Mouse (Mus musculus) intestine, postnatal 0 days (tissue): ENCODE measurements at regions not wholly inside any gene's neighbourhood (a gene's known extent, or its start where the extent isn't known, plus 50 kb on each side); places are given as distances from the start of the nearest gene placed in this dataset.
A peak's percentile ranks its signal among the peaks of the same experiment; 100 is the strongest.
"Not testable (repeated sequence)": the region's sequence is repeated elsewhere in the genome, so short reads cannot be mapped to it uniquely, and the experiment has no call there.

Source experiments
- ATAC-seq: fragments of 200-750 bp; cut with Nextera tagmentation; 2 replicates; pipeline ENCODE4 v1.8.0; 2017; ENCODE audit warnings: mild to moderate bottlenecking, moderate TSS enrichment, moderate library complexity
- H3K27ac ChIP-seq: fragments of 300-500 bp; sonication (generic); 2 replicates; pipeline ENCODE4 v1.5.1; 2014; ENCODE audit warnings: mild to moderate bottlenecking, low read depth, low read length, moderate library complexity
- H3K27me3 ChIP-seq: fragments of 300-500 bp; sonication (generic); replicated peaks from 2 replicates; pipeline ENCODE4 v1.6.1; 2014; ENCODE audit warnings: low read length, mixed read lengths; ENCODE audit not compliant: control insufficient read depth, insufficient read depth
- H3K36me3 ChIP-seq: fragments of 300-500 bp; sonication (generic); 2 replicates; pipeline ENCODE4 v1.6.1; 2014; ENCODE audit warnings: mild to moderate bottlenecking, moderate library complexity; ENCODE audit not compliant: control insufficient read depth, insufficient read depth
- H3K4me1 ChIP-seq: fragments of 300-500 bp; sonication (generic); replicated peaks from 2 replicates; pipeline ENCODE4 v1.6.1; 2014; ENCODE audit warnings: antibody characterized with exemption, low read length, mixed read lengths; ENCODE audit not compliant: control insufficient read depth, insufficient read depth
- H3K4me2 ChIP-seq: fragments of 300-500 bp; sonication (generic); replicated peaks from 2 replicates; pipeline ENCODE4 v1.6.1; 2014; ENCODE audit warnings: low read depth, mild to moderate bottlenecking, moderate library complexity
- H3K4me3 ChIP-seq: fragments of 300-500 bp; sonication (generic); 2 replicates; pipeline ENCODE4 v1.5.1; 2014; ENCODE audit warnings: low read depth, low read length
- H3K9ac ChIP-seq: fragments of 300-500 bp; sonication (generic); 2 replicates; pipeline ENCODE4 v1.6.1; 2014; ENCODE audit warnings: mild to moderate bottlenecking, low read depth, low read length
- H3K9me3 ChIP-seq: fragments of 300-500 bp; sonication (generic); 2 replicates; pipeline ENCODE4 v1.6.1; 2016; ENCODE audit warnings: mixed run types; ENCODE audit not compliant: control insufficient read depth
- CTCF ChIP-seq: sonication (generic); IDR thresholded peaks from 2 replicates; pipeline ENCODE4 v1.5.1; 2016; ENCODE audit warnings: low read depth, mild to moderate bottlenecking, control low read depth, antibody characterized with exemption, moderate library complexity
- WGBS: fragments of 180-500 bp; shearing (Covaris S2); extraction: QIAGEN DNeasy Blood & Tissue Kit; methylation state at CpG from one replicate; pipeline ENCODE4 v1.1.7; 2014; 5-methylcytosine and 5-hydroxymethylcytosine counted together

GRCm38 (mm10) chr17:91274378-91274777 is 181.5 kb upstream of the Nrxn1 start:
- no peaks in the 10 kb centered on the region for H3K9me3 ChIP-seq
- no peak for TF ChIP-seq CTCF

GRCm38 (mm10) chr17:91238719-91239118 is 145.8 kb upstream of the Nrxn1 start:
- no peak overlapping the region for H3K27ac ChIP-seq
- H3K27me3 ChIP-seq: no peaks in the 10 kb centered on the region
- no peak for TF ChIP-seq CTCF
- WGBS: 32% methylated on average over 2 of the region's 2 CpGs
- no peaks in the 10 kb centered on the region for H3K4me1 ChIP-seq
- H3K9me3 ChIP-seq: no peaks in the 10 kb centered on the region
- no peaks in the 10 kb centered on the region for H3K36me3 ChIP-seq
- peak; percentile 85 for ATAC-seq
- no peak overlapping the region for H3K9ac ChIP-seq
- no peak overlapping the region for H3K4me2 ChIP-seq
- H3K4me3 ChIP-seq: no peak overlapping the region

More at GRCm38 (mm10) chr17:91274378-91274777, 181.5 kb upstream of the Nrxn1 start:
- Histone ChIP-seq H3K36me3 (no peaks in the 10 kb centered on the region), H3K4me3 (no peak overlapping the region), H3K4me1 (no peaks in the 10 kb centered on the region), H3K27me3 (no peaks in the 10 kb centered on the region), H3K9ac (no peak overlapping the region), H3K27ac (no peak overlapping the region), H3K4me2 (no peak overlapping the region)
- WGBS: 70% methylated on average over 1 of the region's 1 CpGs
- no peak for ATAC-seq

- not testable (repeated sequence) for H3K27me3 ChIP-seq, H3K4me3 ChIP-seq, H3K27ac ChIP-seq, H3K36me3 ChIP-seq, H3K9me3 ChIP-seq, H3K4me2 ChIP-seq, H3K4me1 ChIP-seq, H3K9ac ChIP-seq, ATAC-seq
- 95% methylated on average over 14 of the region's 14 CpGs for WGBS
These were observed 143.8 kb upstream of the Nrxn1 start for GRCm38 (mm10) chr17:91236653-91237052.

- H3K9ac ChIP-seq: no peak overlapping the region
- WGBS: 74% methylated on average over 5 of the region's 5 CpGs
- H3K4me1 ChIP-seq: no peaks in the 10 kb centered on the region
- no peak overlapping the region for H3K27ac ChIP-seq
- no peak for ATAC-seq
- no peaks in the 10 kb centered on the region for H3K36me3 ChIP-seq
- H3K4me3 ChIP-seq: no peak overlapping the region
- TF ChIP-seq CTCF: no peak
- H3K4me2 ChIP-seq: no peak overlapping the region
- no peaks in the 10 kb centered on the region for H3K9me3 ChIP-seq
- no peaks in the 10 kb centered on the region for H3K27me3 ChIP-seq
These were observed 133.5 kb upstream of the Nrxn1 start for GRCm38 (mm10) chr17:91226378-91226777.

- no peak overlapping the region for H3K4me3 ChIP-seq
These were observed 133.0 kb upstream of the Nrxn1 start for GRCm38 (mm10) chr17:91225916-91226315.

GRCm38 (mm10) chr17:91216429-91216828 is 123.6 kb upstream of the Nrxn1 start:
- TF ChIP-seq CTCF: no peak
- H3K9ac ChIP-seq: no peak overlapping the region

More at GRCm38 (mm10) chr17:91225916-91226315, 133.0 kb upstream of the Nrxn1 start:
- Histone ChIP-seq H3K9me3 (no peaks in the 10 kb centered on the region), H3K27ac (no peak overlapping the region), H3K4me1 (no peaks in the 10 kb centered on the region), H3K27me3 (no peaks in the 10 kb centered on the region), H3K9ac (no peak overlapping the region), H3K4me2 (no peak overlapping the region), H3K36me3 (no peaks in the 10 kb centered on the region)
- no peak for TF ChIP-seq CTCF
- no peak for ATAC-seq
- 73% methylated on average over 4 of the region's 4 CpGs for WGBS

GRCm38 (mm10) chr17:91182574-91182973 is 89.7 kb upstream of the Nrxn1 start:
- Histone ChIP-seq H3K4me1 (no peaks in the 10 kb centered on the region), H3K27ac (no peak overlapping the region), H3K36me3 (no peaks in the 10 kb centered on the region), H3K4me3 (no peak overlapping the region), H3K27me3 (no peaks in the 10 kb centered on the region), H3K4me2 (no peak overlapping the region), H3K9ac (no peak overlapping the region), H3K9me3 (no peaks in the 10 kb centered on the region)
- WGBS: 83% methylated on average over 4 of the region's 4 CpGs
- ATAC-seq: no peak
- no peak for TF ChIP-seq CTCF

More at GRCm38 (mm10) chr17:91216429-91216828, 123.6 kb upstream of the Nrxn1 start:
- no peaks in the 10 kb centered on the region for H3K4me1 ChIP-seq
- no peak for ATAC-seq
- H3K9me3 ChIP-seq: no peaks in the 10 kb centered on the region
- H3K27ac ChIP-seq: no peak overlapping the region
- H3K4me3 ChIP-seq: no peak overlapping the region
- H3K27me3 ChIP-seq: no peaks in the 10 kb centered on the region
- H3K36me3 ChIP-seq: no peaks in the 10 kb centered on the region
- no peak overlapping the region for H3K4me2 ChIP-seq
